Mouse (Mus musculus) embryonic facial prominence, embryonic 12.5 days (tissue): Measurements from ENCODE around the gene Myo6. TPM values are rescaled to one million over a fixed set of nuclear protein-coding genes. Genes with fewer than 3 reads are reported as not detected.

Source experiments
- ATAC-seq: fragments of 200-750 bp; cut with Nextera tagmentation; 2 replicates; pipeline ENCODE4 v1.8.0; 2017; ENCODE audit not compliant: insufficient number of reproducible peaks, insufficient read depth, low FRiP score, low TSS enrichment
- H3K27ac ChIP-seq: fragments of 300-500 bp; sonication (generic); 2 replicates; pipeline ENCODE4 v1.5.1; 2016; ENCODE audit warnings: mild to moderate bottlenecking
- H3K27me3 ChIP-seq: fragments of 300-500 bp; sonication (generic); 2 replicates; pipeline ENCODE4 v1.6.1; 2016; ENCODE audit warnings: mild to moderate bottlenecking, moderate library complexity
- H3K36me3 ChIP-seq: fragments of 300-500 bp; sonication (generic); 2 replicates; pipeline ENCODE4 v1.6.1; 2016; ENCODE audit warnings: mild to moderate bottlenecking
- H3K4me1 ChIP-seq: fragments of 300-500 bp; sonication (generic); 2 replicates; pipeline ENCODE4 v1.6.1; 2016
- H3K4me2 ChIP-seq: fragments of 300-500 bp; sonication (generic); replicated peaks from 2 replicates; pipeline ENCODE4 v1.6.1; 2016; ENCODE audit warnings: mild to moderate bottlenecking, moderate library complexity
- H3K4me3 ChIP-seq: fragments of 300-500 bp; sonication (generic); 2 replicates; pipeline ENCODE4 v1.5.1; 2016; ENCODE audit warnings: mild to moderate bottlenecking
- H3K9ac ChIP-seq: fragments of 300-500 bp; sonication (generic); 2 replicates; pipeline ENCODE4 v1.6.1; 2016; ENCODE audit warnings: mild to moderate bottlenecking, moderate library complexity
- H3K9me3 ChIP-seq: fragments of 300-500 bp; sonication (generic); 2 replicates; pipeline ENCODE4 v1.6.1; 2016; ENCODE audit warnings: mild to moderate bottlenecking, moderate library complexity
- WGBS: fragments of 180-500 bp; shearing (Covaris S2); methylation state at CpG from one replicate; pipeline ENCODE4 v1.1.7; 2016; 5-methylcytosine and 5-hydroxymethylcytosine counted together
- polyA plus RNA-seq: library from polyadenylated mRNA; unstranded; fragments of >200 nt; fragmentation: Nextera tagmentation; extraction: Ambion mirVana; gene quantifications from 2 replicates; pipeline ENCODE4 v1.2.1, GENCODE M21; 2016

Myo6 gene
- polyA plus RNA-seq, 1 experiment from 2014 or later, result 15.0 TPM

GRCm38 (mm10) chr9:80166425-80166824, 1.6 kb downstream of the Myo6 start:
- H3K4me2 ChIP-seq, result no peak overlapping the region
- no peaks in the 10 kb centered on the region for H3K36me3 ChIP-seq
- H3K4me3 ChIP-seq, result no peak overlapping the region
- ATAC-seq, result no peak
- no peak overlapping the region for H3K27ac ChIP-seq
- no peaks in the 10 kb centered on the region for H3K9me3 ChIP-seq
- WGBS, result 53% methylated on average over 6 of the region's 6 CpGs
- no peaks in the 10 kb centered on the region for H3K27me3 ChIP-seq
- H3K9ac ChIP-seq, result no peak overlapping the region
- H3K4me1 ChIP-seq, result peaks cover 10% of the 10 kb centered on the region

DNA sequence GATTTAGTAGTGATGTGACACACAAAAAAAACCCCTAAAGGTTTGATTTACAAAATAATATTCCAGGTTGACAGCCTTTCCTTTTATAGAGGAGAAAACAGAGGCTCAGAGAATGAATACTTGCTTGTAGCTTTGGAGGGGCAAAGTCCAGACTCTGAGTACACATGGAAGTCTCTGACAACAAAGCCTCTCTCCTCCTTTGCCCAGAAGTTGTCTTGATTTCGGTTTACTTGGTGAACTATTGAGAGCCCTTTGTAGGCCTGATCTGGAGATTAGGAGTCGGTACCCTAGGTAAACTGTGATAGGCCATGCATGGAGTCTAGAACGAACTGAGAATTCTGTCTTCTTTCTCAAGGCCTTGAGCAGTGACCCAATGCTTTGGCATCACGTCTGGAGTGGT, 2.3 kb downstream of the Myo6 start:
- H3K9me3 ChIP-seq, result no peaks in the 10 kb centered on the region
- 83% methylated on average over 4 of the region's 4 CpGs for WGBS

DNA sequence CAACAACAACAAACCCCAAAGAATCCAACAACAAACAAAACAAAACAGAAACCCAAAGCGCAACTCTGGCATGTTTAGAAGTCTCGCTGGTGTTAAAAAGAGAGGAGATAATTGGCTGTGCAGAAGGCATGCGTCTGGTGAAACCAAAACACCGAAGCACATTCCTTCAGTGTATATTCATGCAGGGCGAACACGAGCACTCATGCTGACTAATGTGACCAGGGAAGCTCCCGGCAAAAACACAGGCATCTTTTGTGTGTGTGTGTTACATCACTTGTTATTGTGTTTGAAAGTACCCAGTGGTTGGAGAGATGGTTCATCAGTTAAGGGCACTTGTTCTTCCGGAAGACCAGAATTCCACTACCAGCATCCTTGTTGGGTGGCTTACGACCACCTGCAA, 4.7 kb downstream of the Myo6 start:
- no peak overlapping the region for H3K4me3 ChIP-seq
- WGBS, result 84% methylated on average over 9 of the region's 9 CpGs
- H3K27ac ChIP-seq, result no peak overlapping the region
- no peak overlapping the region for H3K4me2 ChIP-seq
- ATAC-seq, result no peak
- H3K36me3 ChIP-seq, result no peaks in the 10 kb centered on the region
- H3K4me1 ChIP-seq, result peaks cover 9% of the 10 kb centered on the region
- no peak overlapping the region for H3K9ac ChIP-seq
- no peaks in the 10 kb centered on the region for H3K9me3 ChIP-seq
- H3K27me3 ChIP-seq, result no peaks in the 10 kb centered on the region

More for the DNA sequence above, 2.3 kb downstream of the Myo6 start:
- Histone ChIP-seq H3K9ac (no peak overlapping the region), H3K36me3 (no peaks in the 10 kb centered on the region), H3K27ac (no peak overlapping the region), H3K4me1 (peaks cover 10% of the 10 kb centered on the region), H3K27me3 (no peaks in the 10 kb centered on the region), H3K4me2 (no peak overlapping the region), H3K4me3 (no peak overlapping the region)
- ATAC-seq, result no peak

GRCm38 (mm10) chr9:80171241-80171640, 6.4 kb downstream of the Myo6 start:
- no peak overlapping the region for H3K9ac ChIP-seq
- H3K4me3 ChIP-seq, result no peak overlapping the region
- no peak overlapping the region for H3K4me2 ChIP-seq
- no peak for ATAC-seq
- no peaks in the 10 kb centered on the region for H3K36me3 ChIP-seq
- peaks cover 6% of the 10 kb centered on the region for H3K4me1 ChIP-seq
- no peaks in the 10 kb centered on the region for H3K9me3 ChIP-seq
- H3K27me3 ChIP-seq, result no peaks in the 10 kb centered on the region
- no peak overlapping the region for H3K27ac ChIP-seq

DNA sequence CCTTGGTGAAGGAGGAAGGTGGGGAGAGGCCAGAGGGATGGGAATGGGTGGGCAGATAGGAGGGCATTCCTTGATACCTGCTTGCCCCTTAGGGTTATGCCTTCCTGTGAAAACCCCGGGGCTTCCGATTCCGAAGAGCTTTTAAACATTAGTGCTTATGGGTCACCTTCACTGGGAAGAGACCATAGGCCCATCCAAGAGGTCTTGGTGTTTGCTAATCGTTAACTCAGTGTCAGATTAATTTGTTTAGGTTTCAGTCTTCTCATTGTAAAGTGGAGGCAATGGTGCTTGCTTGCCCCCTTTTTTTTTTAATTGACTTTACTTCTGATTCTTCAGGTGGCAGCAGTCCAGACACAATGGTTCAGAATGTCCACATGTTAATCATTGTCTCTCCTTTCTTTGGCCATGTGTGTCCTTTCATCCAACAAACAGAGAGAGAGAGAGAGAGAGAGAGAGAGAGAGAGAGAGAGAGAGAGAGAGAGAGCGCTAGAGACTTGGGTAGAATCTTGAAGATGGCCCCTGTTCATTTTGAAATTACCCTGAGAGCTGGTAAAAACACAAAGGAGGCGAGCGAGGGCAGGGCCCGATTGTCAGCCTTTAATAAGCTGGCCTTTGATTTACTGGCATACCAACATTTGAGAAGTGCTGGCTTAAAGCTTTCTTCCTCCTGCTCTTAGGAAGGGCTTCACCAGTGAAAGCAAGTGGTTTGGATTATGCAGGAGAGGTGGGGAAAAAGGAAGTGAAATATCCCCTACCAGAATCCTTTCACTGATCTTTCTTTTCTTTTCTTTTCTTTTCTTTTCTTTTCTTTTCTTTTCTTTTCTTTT, 7.8 kb downstream of the Myo6 start:
- 75% methylated on average over 8 of the region's 8 CpGs for WGBS
- Histone ChIP-seq H3K9me3 (no peaks in the 10 kb centered on the region), H3K4me1 (peaks cover 3% of the 10 kb centered on the region; the same call in 1 of the 2 replicates), H3K4me3 (no peak overlapping the region), H3K27ac (no peak overlapping the region), H3K36me3 (no peaks in the 10 kb centered on the region), H3K27me3 (no peaks in the 10 kb centered on the region), H3K9ac (no peak overlapping the region), H3K4me2 (no peak overlapping the region)
- no peak for ATAC-seq

DNA sequence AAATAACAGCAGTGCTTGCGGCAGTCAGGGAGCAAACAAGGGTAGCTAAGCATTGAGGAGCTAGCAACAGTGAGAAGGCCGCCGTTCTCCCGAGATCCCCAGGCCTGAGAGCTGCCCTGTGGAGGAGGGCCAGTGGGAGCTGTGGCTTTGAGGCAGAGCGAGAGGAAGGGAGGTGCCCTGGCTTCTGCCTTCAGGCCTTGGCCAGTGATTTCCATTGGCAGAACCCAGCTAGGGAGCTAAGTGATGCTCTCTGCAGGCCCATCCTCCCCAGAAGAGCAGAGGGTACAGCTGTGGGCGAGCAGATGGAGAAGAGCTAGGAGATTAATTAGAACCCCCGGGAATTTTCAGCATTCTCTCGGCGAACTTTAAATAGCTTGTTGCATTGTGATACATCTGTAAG, 8.8 kb downstream of the Myo6 start:
- ATAC-seq, result 0 out of 2 replicates have a peak, but pooled peaks have one; percentile 47
- H3K9me3 ChIP-seq, result no peaks in the 10 kb centered on the region
- no peaks in the 10 kb centered on the region for H3K27me3 ChIP-seq
- H3K9ac ChIP-seq, result no peak overlapping the region
- WGBS, result 48% methylated on average over 9 of the region's 9 CpGs
- no peaks in the 10 kb centered on the region for H3K36me3 ChIP-seq
- peaks cover 3% of the 10 kb centered on the region; the same call in 1 of the 2 replicates for H3K4me1 ChIP-seq
- H3K27ac ChIP-seq, result no peak overlapping the region
- H3K4me3 ChIP-seq, result no peak overlapping the region
- no peak overlapping the region for H3K4me2 ChIP-seq

GRCm38 (mm10) chr9:80176696-80177478, 12.1 kb downstream of the Myo6 start:
- 81% methylated on average over 13 of the region's 13 CpGs for WGBS
- H3K4me3 ChIP-seq, result no peak overlapping the region
- no peaks in the 10 kb centered on the region for H3K36me3 ChIP-seq
- no peaks in the 10 kb centered on the region for H3K9me3 ChIP-seq
- H3K27me3 ChIP-seq, result no peaks in the 10 kb centered on the region
- H3K9ac ChIP-seq, result no peak overlapping the region
- peaks cover 3% of the 10 kb centered on the region; the same call in 1 of the 2 replicates for H3K4me1 ChIP-seq
- H3K27ac ChIP-seq, result no peak overlapping the region
- no peak for ATAC-seq
- no peak overlapping the region for H3K4me2 ChIP-seq

- WGBS, result 84% methylated on average over 2 of the region's 2 CpGs
- no peaks in the 10 kb centered on the region for H3K9me3 ChIP-seq
- no peak for ATAC-seq
- no peaks in the 10 kb centered on the region for H3K27me3 ChIP-seq
- peaks cover under 1% of the 10 kb centered on the region; the same call in 1 of the 2 replicates for H3K4me1 ChIP-seq
- H3K27ac ChIP-seq, result no peak overlapping the region
- H3K4me3 ChIP-seq, result no peak overlapping the region
- no peak overlapping the region for H3K4me2 ChIP-seq
- H3K36me3 ChIP-seq, result no peaks in the 10 kb centered on the region
- H3K9ac ChIP-seq, result no peak overlapping the region
Observed at GRCm38 (mm10) chr9:80178670-80179069, 13.8 kb downstream of the Myo6 start.

- no peaks in the 10 kb centered on the region for H3K4me1 ChIP-seq
- H3K9ac ChIP-seq, result no peak overlapping the region
- H3K36me3 ChIP-seq, result no peaks in the 10 kb centered on the region
- no peak overlapping the region for H3K4me3 ChIP-seq
- H3K27me3 ChIP-seq, result no peaks in the 10 kb centered on the region
- no peak for ATAC-seq
- WGBS, result 78% methylated on average over 4 of the region's 4 CpGs
- no peak overlapping the region for H3K4me2 ChIP-seq
- no peak overlapping the region for H3K27ac ChIP-seq
- H3K9me3 ChIP-seq, result no peaks in the 10 kb centered on the region
Observed at GRCm38 (mm10) chr9:80179688-80180087, 14.9 kb downstream of the Myo6 start.

- H3K27me3 ChIP-seq, result no peaks in the 10 kb centered on the region
- WGBS, result 87% methylated on average over 5 of the region's 5 CpGs
- no peak overlapping the region for H3K27ac ChIP-seq
- H3K9ac ChIP-seq, result no peak overlapping the region
- H3K4me2 ChIP-seq, result no peak overlapping the region
- no peaks in the 10 kb centered on the region for H3K4me1 ChIP-seq
- ATAC-seq, result no peak
- no peaks in the 10 kb centered on the region for H3K36me3 ChIP-seq
- H3K9me3 ChIP-seq, result no peaks in the 10 kb centered on the region
- no peak overlapping the region for H3K4me3 ChIP-seq
Observed at GRCm38 (mm10) chr9:80180771-80181170, 15.9 kb downstream of the Myo6 start.

- 91% methylated on average over 1 of the region's 1 CpGs for WGBS
- Histone ChIP-seq H3K4me3 (no peak overlapping the region), H3K27ac (no peak overlapping the region), H3K36me3 (no peaks in the 10 kb centered on the region), H3K4me1 (no peaks in the 10 kb centered on the region), H3K9ac (no peak overlapping the region), H3K4me2 (no peak overlapping the region), H3K27me3 (no peaks in the 10 kb centered on the region), H3K9me3 (no peaks in the 10 kb centered on the region)
- ATAC-seq, result no peak
Observed at GRCm38 (mm10) chr9:80181692-80182091, 16.9 kb downstream of the Myo6 start.

DNA sequence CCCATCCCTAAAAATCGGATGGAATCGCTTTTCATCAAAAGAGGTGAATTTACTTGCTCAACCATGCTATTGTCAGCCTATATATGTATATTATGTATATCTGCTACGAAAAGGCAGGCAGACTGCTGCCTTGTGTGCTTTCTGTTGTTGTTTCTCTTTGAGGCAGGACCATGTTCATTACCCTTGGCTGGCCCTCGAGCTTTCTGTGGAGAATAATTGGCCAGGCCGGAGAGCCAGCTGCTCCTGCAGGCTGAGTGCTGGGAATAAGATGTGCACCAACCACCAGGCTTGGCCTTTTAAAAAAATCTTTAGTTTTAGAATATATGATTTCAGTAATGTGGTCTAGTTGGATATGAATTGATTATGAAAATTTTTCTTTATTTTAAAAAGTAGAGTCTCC, 19.3 kb downstream of the Myo6 start:
- no peaks in the 10 kb centered on the region for H3K9me3 ChIP-seq
- H3K36me3 ChIP-seq, result no peaks in the 10 kb centered on the region
- ATAC-seq, result no peak
- 80% methylated on average over 5 of the region's 5 CpGs for WGBS
- H3K4me2 ChIP-seq, result no peak overlapping the region
- no peak overlapping the region for H3K9ac ChIP-seq
- no peak overlapping the region for H3K27ac ChIP-seq
- no peak overlapping the region for H3K4me3 ChIP-seq
- H3K27me3 ChIP-seq, result no peaks in the 10 kb centered on the region
- no peaks in the 10 kb centered on the region for H3K4me1 ChIP-seq
